Mouse (Mus musculus) embryonic stem cell, embryonic (primary cell): ENCODE measurements around the gene Ntng1.

ENCODE experiments used
- CTCF ChIA-PET, 4 experiments: fragments of 300-600 bp in 2 of 4; fragments of 350-600 bp in 2 of 4; sonication (Branson Sonifier 250); formaldehyde crosslinking; loops; one replicate each; lab custom pipeline; 2022; ENCODE audit warnings: inconsistent platforms in 2 of 4; lab: Charles Lee
- POLR2A ChIA-PET, 4 experiments: fragments of 300-600 bp in 2 of 4; fragments of 350-600 bp in 2 of 4; sonication (Branson Sonifier 250); formaldehyde crosslinking; loops; one replicate each; lab custom pipeline; 2022; ENCODE audit warnings: antibody characterized with exemption in 4 of 4, inconsistent platforms in 1 of 4; lab: Charles Lee

Gene Ntng1

GRCm38 (mm10) chr3:109971465-109971864 lies 172.3 kb downstream of the Ntng1 start:
- POLR2A ChIA-PET = no interaction called here
- CTCF ChIA-PET = no interaction called here

- POLR2A ChIA-PET = no interaction called here
- CTCF ChIA-PET = no interaction called here
Measured at GRCm38 (mm10) chr3:109970181-109970580, 173.6 kb downstream of the Ntng1 start.

- ChIA-PET POLR2A (interaction anchor here in 1 of 4 experiments (0.6 kb wide), 1 partner anchor 440 kb away, joined by 3 read pairs; no protein-coding TSS in a partner anchor), CTCF (no interaction called here)
Measured at GRCm38 (mm10) chr3:109962631-109963030, 181.2 kb downstream of the Ntng1 start.

GRCm38 (mm10) chr3:109942960-109943359 lies 200.9 kb downstream of the Ntng1 start:
- ChIA-PET CTCF (no interaction called here), POLR2A (no interaction called here)

- ChIA-PET POLR2A (no interaction called here), CTCF (interaction anchor here in 1 of 4 experiments (0.6 kb wide), 1 partner anchor 253 kb away, joined by 3 read pairs; no protein-coding TSS in a partner anchor)
Measured at GRCm38 (mm10) chr3:109937634-109938033, 206.2 kb downstream of the Ntng1 start.

- POLR2A ChIA-PET = interaction anchor here in 1 of 4 experiments (0.8 kb wide), 1 partner anchor 533 kb away, joined by 3 read pairs; no protein-coding TSS in a partner anchor
- CTCF ChIA-PET = no interaction called here
Measured at GRCm38 (mm10) chr3:109936275-109936674, 207.5 kb downstream of the Ntng1 start.

- CTCF ChIA-PET = no interaction called here
Measured at GRCm38 (mm10) chr3:109932261-109932660, 211.6 kb downstream of the Ntng1 start.

GRCm38 (mm10) chr3:109931021-109931420 lies 212.8 kb downstream of the Ntng1 start:
- POLR2A ChIA-PET = no interaction called here
- CTCF ChIA-PET = no interaction called here

More at GRCm38 (mm10) chr3:109932261-109932660, 211.6 kb downstream of the Ntng1 start:
- POLR2A ChIA-PET = no interaction called here

- POLR2A ChIA-PET = no interaction called here
- CTCF ChIA-PET = no interaction called here
Measured at GRCm38 (mm10) chr3:109923788-109924187, 220.0 kb downstream of the Ntng1 start.

- POLR2A ChIA-PET = no interaction called here
- CTCF ChIA-PET = no interaction called here
Measured at GRCm38 (mm10) chr3:109918996-109919395, 224.8 kb downstream of the Ntng1 start.

- POLR2A ChIA-PET = no interaction called here
- CTCF ChIA-PET = no interaction called here
Measured at GRCm38 (mm10) chr3:109917926-109918694, 225.7 kb downstream of the Ntng1 start.

GRCm38 (mm10) chr3:109917077-109917476 lies 226.7 kb downstream of the Ntng1 start:
- ChIA-PET CTCF (no interaction called here), POLR2A (interaction anchor here in 1 of 4 experiments (0.6 kb wide), 1 partner anchor 130 kb away, joined by 6 read pairs; no protein-coding TSS in a partner anchor)

GRCm38 (mm10) chr3:109914226-109914625 lies 229.6 kb downstream of the Ntng1 start:
- ChIA-PET POLR2A (no interaction called here), CTCF (no interaction called here)

GRCm38 (mm10) chr3:109890600-109890999 lies 253.2 kb downstream of the Ntng1 start:
- ChIA-PET POLR2A (no interaction called here), CTCF (no interaction called here)

GRCm38 (mm10) chr3:109885672-109886071 lies 258.1 kb downstream of the Ntng1 start:
- ChIA-PET CTCF (no interaction called here), POLR2A (no interaction called here)

GRCm38 (mm10) chr3:109879061-109879460 lies 264.8 kb downstream of the Ntng1 start:
- CTCF ChIA-PET = no interaction called here
- POLR2A ChIA-PET = no interaction called here

- ChIA-PET CTCF (no interaction called here), POLR2A (no interaction called here)
Measured at GRCm38 (mm10) chr3:109871986-109872385, 271.8 kb downstream of the Ntng1 start.

- CTCF ChIA-PET = no interaction called here
- POLR2A ChIA-PET = interaction anchor here in 1 of 4 experiments (0.5 kb wide), 1 partner anchor 16 kb away, joined by 3 read pairs; no protein-coding TSS in a partner anchor
Measured at GRCm38 (mm10) chr3:109858276-109858675, 285.5 kb downstream of the Ntng1 start.

- POLR2A ChIA-PET = no interaction called here
- CTCF ChIA-PET = no interaction called here
Measured at GRCm38 (mm10) chr3:109854449-109855155, 289.2 kb downstream of the Ntng1 start.

- ChIA-PET CTCF (no interaction called here), POLR2A (no interaction called here)
Measured at GRCm38 (mm10) chr3:109846660-109847059, 297.2 kb downstream of the Ntng1 start.
